Mouse (Mus musculus) hindbrain, embryonic 15.5 days (tissue): ENCODE data around the gene Disp1. TPM values are rescaled to one million over a fixed set of nuclear protein-coding genes. Genes with fewer than 3 reads are reported as not detected.

Source experiments
- ATAC-seq: fragments of 200-750 bp; cut with Nextera tagmentation; 2 replicates; pipeline ENCODE4 v1.8.0; 2017; ENCODE audit warnings: low read depth, moderate number of reproducible peaks, moderate TSS enrichment; ENCODE audit not compliant: low FRiP score
- H3K27ac ChIP-seq: fragments of 300-500 bp; sonication (generic); replicated peaks from 2 replicates; pipeline ENCODE4 v1.5.1; 2015; ENCODE audit warnings: mild to moderate bottlenecking, inconsistent platforms
- H3K27me3 ChIP-seq: fragments of 300-500 bp; sonication (generic); 2 replicates; pipeline ENCODE4 v1.6.1; 2015; ENCODE audit warnings: control low read depth, inconsistent platforms
- H3K36me3 ChIP-seq: fragments of 300-500 bp; sonication (generic); 2 replicates; pipeline ENCODE4 v1.6.1; 2015; ENCODE audit warnings: control low read depth, inconsistent platforms
- H3K4me1 ChIP-seq: fragments of 300-500 bp; sonication (generic); replicated peaks from 2 replicates; pipeline ENCODE4 v1.6.1; 2015; ENCODE audit warnings: control low read depth, inconsistent platforms
- H3K4me2 ChIP-seq: fragments of 300-500 bp; sonication (generic); 2 replicates; pipeline ENCODE4 v1.6.1; 2015; ENCODE audit warnings: moderate library complexity, mild to moderate bottlenecking, inconsistent platforms
- H3K4me3 ChIP-seq: fragments of 300-500 bp; sonication (generic); 2 replicates; pipeline ENCODE4 v1.5.1; 2015; ENCODE audit warnings: mild to moderate bottlenecking, inconsistent platforms
- H3K9ac ChIP-seq: fragments of 300-500 bp; sonication (generic); 2 replicates; pipeline ENCODE4 v1.6.1; 2015; ENCODE audit warnings: inconsistent platforms
- H3K9me3 ChIP-seq: fragments of 300-500 bp; sonication (generic); 2 replicates; pipeline ENCODE4 v1.6.1; 2016; ENCODE audit warnings: control low read depth, inconsistent platforms
- WGBS: fragments of 180-500 bp; shearing (Covaris S2); methylation state at CpG from one replicate; pipeline ENCODE4 v1.1.7; 2015; 5-methylcytosine and 5-hydroxymethylcytosine counted together
- polyA plus RNA-seq: library from polyadenylated mRNA; unstranded; fragments of >200 nt; fragmentation: Nextera tagmentation; extraction: Ambion mirVana; gene quantifications from 2 replicates; pipeline ENCODE4 v1.2.1, GENCODE M21; 2015

Gene Disp1
- polyA plus RNA-seq, 1 experiment from 2014 or later = 8.1 TPM

GRCm38 (mm10) chr1:183191398-183191797, 29.9 kb downstream of the Disp1 start:
- Histone ChIP-seq H3K36me3 (no peaks in the 10 kb centered on the region), H3K9me3 (no peaks in the 10 kb centered on the region), H3K4me3 (no peak overlapping the region), H3K27me3 (no peaks in the 10 kb centered on the region), H3K9ac (no peak overlapping the region), H3K4me2 (no peak overlapping the region), H3K4me1 (peaks cover 28% of the 10 kb centered on the region), H3K27ac (no peak overlapping the region)
- WGBS = 54% methylated on average over 10 of the region's 10 CpGs
- ATAC-seq = no peak

GRCm38 (mm10) chr1:183190456-183190855, 30.9 kb downstream of the Disp1 start:
- H3K4me1 ChIP-seq = peaks cover 24% of the 10 kb centered on the region
- no peak overlapping the region for H3K4me3 ChIP-seq
- 72% methylated on average over 9 of the region's 9 CpGs for WGBS
- H3K9ac ChIP-seq = no peak overlapping the region
- H3K4me2 ChIP-seq = no peak overlapping the region
- H3K27me3 ChIP-seq = no peaks in the 10 kb centered on the region
- no peak for ATAC-seq
- no peaks in the 10 kb centered on the region for H3K9me3 ChIP-seq
- no peak overlapping the region for H3K27ac ChIP-seq
- H3K36me3 ChIP-seq = no peaks in the 10 kb centered on the region

GRCm38 (mm10) chr1:183189014-183189662, 32.2 kb downstream of the Disp1 start:
- 62% methylated on average over 10 of the region's 10 CpGs for WGBS

GRCm38 (mm10) chr1:183188115-183189013, 33.0 kb downstream of the Disp1 start:
- H3K9me3 ChIP-seq = no peaks in the 10 kb centered on the region
- no peaks in the 10 kb centered on the region for H3K36me3 ChIP-seq
- peaks cover 29% of the 10 kb centered on the region for H3K4me1 ChIP-seq
- whole genome bisulfite sequencing = 82% methylated on average over 20 of the region's 20 CpGs
- no peak overlapping the region for H3K4me3 ChIP-seq
- no peak overlapping the region for H3K4me2 ChIP-seq
- H3K27me3 ChIP-seq = no peaks in the 10 kb centered on the region
- H3K9ac ChIP-seq = no peak overlapping the region
- no peak for ATAC-seq
- no peak overlapping the region for H3K27ac ChIP-seq

More at GRCm38 (mm10) chr1:183189014-183189662, 32.2 kb downstream of the Disp1 start:
- Histone ChIP-seq H3K27me3 (no peaks in the 10 kb centered on the region), H3K4me3 (no peak overlapping the region), H3K9me3 (no peaks in the 10 kb centered on the region), H3K9ac (no peak overlapping the region), H3K36me3 (no peaks in the 10 kb centered on the region), H3K4me1 (peaks cover 24% of the 10 kb centered on the region), H3K27ac (no peak overlapping the region), H3K4me2 (no peak overlapping the region)
- ATAC-seq = no peak

- Histone ChIP-seq H3K27me3 (no peaks in the 10 kb centered on the region), H3K4me1 (peaks cover 36% of the 10 kb centered on the region), H3K27ac (no peak overlapping the region), H3K4me2 (no peak overlapping the region), H3K4me3 (no peak overlapping the region), H3K9me3 (no peaks in the 10 kb centered on the region), H3K9ac (no peak overlapping the region), H3K36me3 (no peaks in the 10 kb centered on the region)
- no peak for ATAC-seq
- WGBS = 75% methylated on average over 6 of the region's 6 CpGs
Observed at GRCm38 (mm10) chr1:183185560-183185959, 35.8 kb downstream of the Disp1 start.

GRCm38 (mm10) chr1:183184681-183185080, 36.6 kb downstream of the Disp1 start:
- ATAC-seq = no peak
- Histone ChIP-seq H3K4me2 (no peak overlapping the region), H3K36me3 (no peaks in the 10 kb centered on the region), H3K4me3 (no peak overlapping the region), H3K9me3 (no peaks in the 10 kb centered on the region), H3K27ac (no peak overlapping the region), H3K9ac (no peak overlapping the region), H3K4me1 (peaks cover 29% of the 10 kb centered on the region), H3K27me3 (no peaks in the 10 kb centered on the region)
- WGBS = 71% methylated on average over 5 of the region's 5 CpGs

- Histone ChIP-seq H3K4me2 (no peak overlapping the region), H3K9ac (no peak overlapping the region), H3K4me3 (no peak overlapping the region), H3K27ac (no peak overlapping the region), H3K9me3 (no peaks in the 10 kb centered on the region), H3K36me3 (no peaks in the 10 kb centered on the region), H3K27me3 (no peaks in the 10 kb centered on the region), H3K4me1 (peaks cover 18% of the 10 kb centered on the region)
- 76% methylated on average over 5 of the region's 5 CpGs for WGBS
- ATAC-seq = no peak
Observed at GRCm38 (mm10) chr1:183183565-183183964, 37.8 kb downstream of the Disp1 start.

- H3K36me3 ChIP-seq = no peaks in the 10 kb centered on the region
- H3K4me2 ChIP-seq = no peak overlapping the region
- no peaks in the 10 kb centered on the region for H3K9me3 ChIP-seq
- H3K27ac ChIP-seq = peak overlapping the region; percentile 43; the same call in 1 of the 2 replicates
- no peak for ATAC-seq
- peaks cover 18% of the 10 kb centered on the region for H3K4me1 ChIP-seq
- 39% methylated on average over 12 of the region's 12 CpGs for WGBS
- no peak overlapping the region for H3K9ac ChIP-seq
- H3K4me3 ChIP-seq = no peak overlapping the region
- H3K27me3 ChIP-seq = no peaks in the 10 kb centered on the region
Observed at GRCm38 (mm10) chr1:183182641-183183414, 38.5 kb downstream of the Disp1 start.

GRCm38 (mm10) chr1:183181030-183181395, 40.3 kb downstream of the Disp1 start:
- Histone ChIP-seq H3K4me3 (no peak overlapping the region), H3K36me3 (no peaks in the 10 kb centered on the region), H3K27me3 (no peaks in the 10 kb centered on the region), H3K9me3 (no peaks in the 10 kb centered on the region), H3K27ac (no peak overlapping the region), H3K9ac (no peak overlapping the region), H3K4me1 (peaks cover 18% of the 10 kb centered on the region), H3K4me2 (no peak overlapping the region)
- 16% methylated on average over 2 of the region's 2 CpGs for WGBS
- no peak for ATAC-seq

GRCm38 (mm10) chr1:183180301-183181029, 40.9 kb downstream of the Disp1 start:
- no peaks in the 10 kb centered on the region for H3K36me3 ChIP-seq
- H3K9me3 ChIP-seq = no peaks in the 10 kb centered on the region
- no peak overlapping the region for H3K4me3 ChIP-seq
- 92% methylated on average over 2 of the region's 2 CpGs for WGBS
- H3K9ac ChIP-seq = no peak overlapping the region
- H3K27ac ChIP-seq = no peak overlapping the region
- H3K27me3 ChIP-seq = no peaks in the 10 kb centered on the region
- H3K4me2 ChIP-seq = no peak overlapping the region
- no peak for ATAC-seq
- H3K4me1 ChIP-seq = peaks cover 18% of the 10 kb centered on the region

GRCm38 (mm10) chr1:183179316-183179715, 42.0 kb downstream of the Disp1 start:
- H3K4me1 ChIP-seq = peaks cover 18% of the 10 kb centered on the region
- no peak overlapping the region for H3K4me3 ChIP-seq
- H3K36me3 ChIP-seq = no peaks in the 10 kb centered on the region
- no peak overlapping the region for H3K27ac ChIP-seq
- no peak for ATAC-seq
- no peaks in the 10 kb centered on the region for H3K9me3 ChIP-seq
- H3K9ac ChIP-seq = no peak overlapping the region
- H3K27me3 ChIP-seq = no peaks in the 10 kb centered on the region
- 91% methylated on average over 5 of the region's 5 CpGs for WGBS
- H3K4me2 ChIP-seq = no peak overlapping the region
